Mouse (Mus musculus): ENCODE measurements around the gene Shh. TPM values are rescaled to one million over a fixed set of nuclear protein-coding genes. Genes with fewer than 3 reads are reported as not detected.

Shh gene
- polyA plus RNA-seq, 1 experiment, result not detected

DNA sequence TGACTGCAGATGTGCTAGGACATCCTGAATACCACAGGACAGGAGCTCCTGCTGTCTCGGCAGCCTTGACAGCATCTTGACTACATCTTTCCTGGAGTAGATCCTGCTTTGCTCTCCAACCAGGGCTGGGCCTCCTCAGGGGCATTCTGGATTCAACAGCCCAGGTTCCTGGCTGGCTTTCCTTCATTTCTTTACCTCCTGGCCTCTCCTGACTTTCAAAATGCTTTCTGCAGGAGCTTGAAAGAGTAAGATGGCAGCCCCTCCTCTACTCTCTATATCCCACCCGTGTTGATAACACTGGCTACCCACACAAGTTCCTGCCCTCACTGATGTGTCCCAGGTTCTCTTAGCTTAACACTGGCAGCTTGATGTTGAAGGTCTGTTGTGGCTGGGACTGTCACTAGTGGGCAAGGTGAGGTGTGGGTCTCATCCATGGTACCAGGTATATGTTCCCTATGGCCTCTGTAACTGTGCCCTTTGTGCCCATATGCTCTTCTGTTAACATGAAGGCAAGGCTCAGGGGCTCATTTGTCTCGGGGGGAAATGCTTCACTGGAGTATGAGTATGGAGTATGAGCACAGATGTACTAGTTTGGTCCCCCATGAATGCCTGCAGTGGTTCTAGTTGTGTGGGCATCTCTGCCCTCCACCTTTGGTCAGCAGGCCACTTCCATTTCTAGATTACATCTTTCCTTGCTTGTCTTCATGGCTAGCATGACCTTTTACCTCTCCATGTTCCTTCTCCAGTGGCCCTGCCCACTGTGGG lies 16.7 kb downstream of the Shh start:
- no peak overlapping the region for H3K4me3 ChIP-seq (ENCODE audit: insufficient read depth, low read depth, low read length)
- H3K4me1 ChIP-seq (ENCODE audit: control insufficient read depth, insufficient read depth, insufficient read length, low read length), result no peaks in the 10 kb centered on the region
- no peak overlapping the region for H3K27ac ChIP-seq (replicated peaks; ENCODE audit: low read depth, low read length)

DNA sequence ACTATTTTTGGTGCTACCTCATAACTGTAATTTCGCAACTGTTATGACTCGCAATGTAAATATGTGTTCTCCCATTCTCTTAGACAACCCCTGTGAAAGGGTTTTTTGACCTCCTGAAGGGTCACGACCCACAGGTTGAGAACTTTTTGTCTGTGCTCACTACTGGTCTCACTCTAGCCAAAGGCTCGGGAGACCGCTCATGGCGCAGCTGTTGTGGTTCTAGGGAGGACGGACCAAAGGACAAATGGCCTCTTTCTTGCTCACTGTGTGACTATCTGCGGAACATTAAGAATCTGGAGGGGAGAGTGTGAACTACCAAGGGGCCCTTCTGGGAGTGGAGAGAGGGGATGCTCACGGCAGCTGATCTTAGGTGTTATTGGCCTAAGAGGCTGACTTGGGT lies 41.1 kb downstream of the Shh start:
- H3K4me1 ChIP-seq (ENCODE audit: control insufficient read depth, insufficient read depth, insufficient read length, low read length), result no peaks in the 10 kb centered on the region
- H3K4me3 ChIP-seq (ENCODE audit: insufficient read depth, low read depth, low read length), result no peak overlapping the region
- H3K27ac ChIP-seq (replicated peaks; ENCODE audit: low read depth, low read length), result no peak overlapping the region

DNA sequence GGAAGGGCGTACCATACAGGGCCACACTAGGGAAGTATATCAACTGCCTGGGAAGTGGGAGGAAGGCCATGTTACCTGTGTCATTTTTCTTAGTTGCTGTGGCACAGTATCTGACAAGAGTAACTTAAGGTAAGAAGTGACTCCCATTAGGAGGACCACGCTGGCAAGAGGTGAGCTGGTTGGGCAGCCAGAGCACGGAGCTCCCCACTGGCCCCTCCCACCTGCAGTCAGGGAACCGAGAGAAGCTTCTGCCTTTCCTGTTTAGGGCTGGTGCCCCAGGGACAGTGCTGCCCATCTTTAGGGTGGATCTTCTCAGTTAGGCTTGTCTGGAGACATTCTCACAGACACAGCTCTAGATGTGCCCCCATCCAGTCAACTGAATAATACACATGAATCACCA lies 43.3 kb downstream of the Shh start:
- Histone ChIP-seq H3K4me1 (ENCODE audit: control insufficient read depth, insufficient read depth, insufficient read length, low read length) (no peaks in the 10 kb centered on the region), H3K27ac (replicated peaks; ENCODE audit: low read depth, low read length) (no peak overlapping the region), H3K4me3 (ENCODE audit: insufficient read depth, low read depth, low read length) (no peak overlapping the region)

DNA sequence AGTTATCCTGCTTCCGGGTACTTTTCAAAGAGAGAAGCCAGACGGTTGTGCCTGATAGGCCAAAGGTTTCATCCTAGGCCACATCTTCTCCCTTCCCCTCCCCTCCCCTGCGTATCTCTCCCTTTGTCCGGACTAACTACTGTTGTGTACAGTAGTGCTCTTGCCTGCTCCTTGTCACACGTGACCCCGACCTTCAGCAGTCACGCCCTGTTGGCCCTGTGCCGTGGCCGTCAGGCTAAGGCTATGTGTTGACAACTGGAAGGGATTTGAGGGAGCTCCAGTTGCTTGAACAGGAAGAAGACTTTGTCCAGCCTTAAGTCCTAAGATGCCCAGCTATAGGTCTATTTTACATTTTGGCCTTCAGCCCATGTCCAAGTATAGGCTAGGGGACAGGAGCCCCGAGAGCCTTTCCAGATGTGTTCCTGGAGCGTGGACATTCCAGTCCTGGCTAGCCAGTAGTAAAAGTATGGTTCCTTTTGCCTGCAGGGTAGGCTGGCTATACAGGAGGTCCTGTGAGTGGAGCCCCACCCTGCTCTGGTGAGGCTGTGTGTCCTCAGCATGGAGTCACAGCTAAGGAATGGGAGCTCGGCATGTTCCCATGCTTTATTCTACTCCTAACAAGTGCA lies 47.3 kb downstream of the Shh start:
- no peak overlapping the region for H3K27ac ChIP-seq (replicated peaks; ENCODE audit: low read depth, low read length)
- no peak overlapping the region for H3K4me3 ChIP-seq (ENCODE audit: insufficient read depth, low read depth, low read length)
- H3K4me1 ChIP-seq (ENCODE audit: control insufficient read depth, insufficient read depth, insufficient read length, low read length), result no peaks in the 10 kb centered on the region

DNA sequence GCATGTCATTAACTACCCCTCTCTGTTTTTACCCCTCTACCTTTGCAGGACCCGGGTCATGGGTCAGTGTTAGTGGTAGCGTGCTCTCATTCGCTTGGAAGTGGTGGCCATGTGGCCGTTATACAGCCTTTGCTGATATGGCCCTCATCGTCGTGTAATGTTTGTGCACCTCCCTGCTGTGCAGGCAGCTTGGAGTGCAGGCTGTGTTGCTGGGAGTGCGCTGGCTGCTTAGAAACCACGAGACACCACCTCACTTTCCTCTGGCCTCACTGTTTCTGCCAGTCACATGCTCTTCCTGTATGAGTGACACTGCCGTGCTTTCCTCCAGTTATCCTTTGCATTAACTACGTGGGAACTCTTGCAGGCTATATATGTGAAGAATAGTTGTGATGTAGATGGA lies 48.3 kb downstream of the Shh start:
- no peaks in the 10 kb centered on the region for H3K4me1 ChIP-seq (ENCODE audit: control insufficient read depth, insufficient read depth, insufficient read length, low read length)
- H3K27ac ChIP-seq (replicated peaks; ENCODE audit: low read depth, low read length), result no peak overlapping the region
- H3K4me3 ChIP-seq (ENCODE audit: insufficient read depth, low read depth, low read length), result no peak overlapping the region

DNA sequence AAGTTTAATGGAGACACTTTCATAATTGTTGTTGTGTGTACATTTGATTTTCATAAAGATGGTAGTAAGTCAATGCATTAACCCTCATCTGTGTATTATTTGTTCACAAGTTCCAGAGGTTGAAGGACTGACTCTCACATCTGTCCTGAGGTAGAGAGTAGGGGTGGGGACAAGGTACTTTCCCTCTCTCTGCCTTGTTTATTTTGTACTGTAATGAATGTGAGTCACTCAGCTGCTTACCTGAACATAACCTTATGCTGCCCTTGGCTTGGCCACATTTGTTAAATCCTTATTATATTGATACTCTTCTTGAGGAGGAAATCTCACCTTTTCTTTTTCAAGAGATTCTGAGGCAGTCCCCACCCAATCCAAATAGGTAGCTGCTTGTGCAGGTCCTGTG lies 51.0 kb downstream of the Shh start:
- H3K27ac ChIP-seq (replicated peaks; ENCODE audit: low read depth, low read length), result no peak overlapping the region
- H3K4me3 ChIP-seq (ENCODE audit: insufficient read depth, low read depth, low read length), result no peak overlapping the region
- H3K4me1 ChIP-seq (ENCODE audit: control insufficient read depth, insufficient read depth, insufficient read length, low read length), result peaks cover 7% of the 10 kb centered on the region; the same call in 1 of the 2 replicates

DNA sequence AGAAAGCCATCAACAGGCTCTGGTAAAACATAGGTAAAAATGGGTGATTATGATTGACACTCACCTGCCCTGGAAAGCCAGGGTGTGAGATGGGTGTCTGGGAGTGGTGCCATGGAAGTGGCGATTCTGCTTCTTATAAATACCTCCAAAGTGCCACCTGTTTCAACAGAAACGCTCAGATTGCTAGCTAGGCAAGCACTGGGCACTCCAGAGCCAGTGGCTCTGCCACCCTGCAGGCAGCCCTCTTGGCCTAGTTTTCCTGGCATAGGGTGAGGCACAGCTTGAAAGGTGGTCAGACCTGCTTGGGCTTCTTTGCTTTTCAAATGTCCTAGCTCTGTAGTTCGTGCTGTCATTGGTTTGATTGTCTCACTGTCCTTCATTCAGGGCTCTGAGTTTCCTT lies 53.0 kb downstream of the Shh start:
- Histone ChIP-seq H3K4me3 (ENCODE audit: insufficient read depth, low read depth, low read length) (no peak overlapping the region), H3K4me1 (ENCODE audit: control insufficient read depth, insufficient read depth, insufficient read length, low read length) (peaks cover 7% of the 10 kb centered on the region; the same call in 1 of the 2 replicates), H3K27ac (replicated peaks; ENCODE audit: low read depth, low read length) (no peak overlapping the region)

DNA sequence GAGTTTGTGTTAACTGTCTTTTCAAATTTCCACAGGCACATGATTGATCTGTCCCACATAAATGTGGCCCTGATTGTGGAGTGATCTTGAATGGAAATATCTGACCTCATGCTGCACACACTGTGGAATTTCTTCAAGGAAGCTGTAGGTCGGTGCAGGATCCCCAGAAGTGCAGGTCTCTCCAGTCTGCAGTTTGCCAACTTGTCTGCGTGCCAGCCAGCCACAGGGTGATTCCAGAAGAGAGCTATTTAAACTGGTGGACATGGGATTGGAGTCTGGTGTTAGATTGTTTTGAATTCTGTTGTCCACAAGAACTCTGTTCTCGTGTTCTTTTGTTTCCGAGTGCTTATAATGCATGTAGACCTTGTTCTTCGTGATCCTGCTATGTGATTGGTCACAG lies 53.5 kb downstream of the Shh start:
- Histone ChIP-seq H3K27ac (replicated peaks; ENCODE audit: low read depth, low read length) (no peak overlapping the region), H3K4me1 (ENCODE audit: control insufficient read depth, insufficient read depth, insufficient read length, low read length) (peaks cover 7% of the 10 kb centered on the region; the same call in 1 of the 2 replicates), H3K4me3 (ENCODE audit: insufficient read depth, low read depth, low read length) (no peak overlapping the region)

DNA sequence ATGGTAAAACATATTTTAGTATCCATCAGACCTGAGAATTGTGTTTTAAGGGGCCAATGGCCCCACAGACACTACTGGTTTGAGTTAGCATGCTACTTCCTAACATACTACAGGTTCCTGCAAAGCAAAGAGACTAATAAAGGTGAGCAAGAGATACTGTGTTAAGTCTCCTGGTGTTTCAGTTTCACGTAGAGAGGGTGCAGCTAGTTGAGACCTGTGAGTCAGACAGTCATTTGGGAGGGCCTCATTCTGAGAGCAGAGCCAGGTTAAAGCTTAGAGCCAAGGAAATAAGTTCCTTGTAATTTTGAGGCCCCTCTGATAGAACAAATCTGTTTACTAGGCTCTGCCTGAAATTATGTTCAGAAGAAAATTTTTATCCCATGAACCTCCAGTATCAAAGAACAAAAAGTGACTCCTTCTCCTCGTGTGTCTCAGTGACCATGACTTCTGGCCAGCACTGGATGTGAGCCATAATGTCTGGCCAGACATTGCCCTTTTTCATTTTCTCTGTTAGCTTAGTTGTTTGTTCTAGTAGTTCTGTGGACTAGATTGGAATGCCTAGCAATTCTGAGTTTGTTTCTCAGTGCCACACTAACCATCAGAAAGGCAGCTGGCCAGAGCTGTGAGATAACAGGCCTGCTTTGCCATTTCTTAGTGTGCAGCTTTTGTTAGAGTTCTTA lies 54.9 kb downstream of the Shh start:
- Histone ChIP-seq H3K27ac (replicated peaks; ENCODE audit: low read depth, low read length) (peak overlapping the region; percentile 73), H3K4me3 (ENCODE audit: insufficient read depth, low read depth, low read length) (no peak overlapping the region), H3K4me1 (ENCODE audit: control insufficient read depth, insufficient read depth, insufficient read length, low read length) (peaks cover 7% of the 10 kb centered on the region; the same call in 1 of the 2 replicates)

Other genes with a start within 250 kb of the Shh start
- not detected in 2 replicates for gene Cnpy1, start 221.4 kb downstream of the Shh start, polyA plus RNA-seq (2012; ENCODE audit: insufficient read depth, insufficient read length, missing spikeins)
- gene Rbm33, start 150.1 kb downstream of the Shh start, polyA plus RNA-seq (2012; ENCODE audit: insufficient read depth, insufficient read length, missing spikeins), result 12.0 and 13.9 TPM in 2 replicates